Mouse (Mus musculus) activated CD4-positive, CD25-positive, alpha-beta regulatory T cell (primary cell): ENCODE data around the gene Tbpl2. TPM values are rescaled to one million over a fixed set of nuclear protein-coding genes. Genes with fewer than 3 reads are reported as not detected.

Experiments
- polyA plus RNA-seq, 2 experiments: library from polyadenylated mRNA; unstranded; fragments of 100-300 nt; shearing (Covaris generic); gene quantifications; one replicate each; pipeline ENCODE4 v1.2.1; 2017

The Tbpl2 gene
- not detected for polyA plus RNA-seq

DNA sequence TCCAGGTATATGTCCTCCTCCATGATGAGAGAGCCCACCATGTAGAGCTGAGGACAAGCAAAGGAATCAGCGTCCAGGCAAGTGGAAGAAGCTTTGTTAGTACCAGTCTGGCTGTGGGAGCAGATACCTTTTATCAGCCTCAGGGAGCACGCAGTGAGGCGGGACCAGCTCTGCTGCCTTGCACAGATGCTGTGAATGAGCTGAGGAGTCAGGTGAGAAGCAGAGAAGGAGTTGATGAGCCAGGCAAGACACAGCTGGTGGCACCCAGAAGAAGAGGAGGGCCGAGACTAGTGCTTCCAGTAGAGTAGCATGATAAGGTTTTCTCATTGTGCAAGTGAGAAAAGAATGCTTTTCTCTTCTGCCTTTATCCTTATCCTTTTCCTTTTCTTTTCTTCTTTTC lies at the start of gene Tbpl2:
Gene Tbpl2, minus strand, starts transcription at position 101 of the 400 bp plus-strand sequence.

DNA sequence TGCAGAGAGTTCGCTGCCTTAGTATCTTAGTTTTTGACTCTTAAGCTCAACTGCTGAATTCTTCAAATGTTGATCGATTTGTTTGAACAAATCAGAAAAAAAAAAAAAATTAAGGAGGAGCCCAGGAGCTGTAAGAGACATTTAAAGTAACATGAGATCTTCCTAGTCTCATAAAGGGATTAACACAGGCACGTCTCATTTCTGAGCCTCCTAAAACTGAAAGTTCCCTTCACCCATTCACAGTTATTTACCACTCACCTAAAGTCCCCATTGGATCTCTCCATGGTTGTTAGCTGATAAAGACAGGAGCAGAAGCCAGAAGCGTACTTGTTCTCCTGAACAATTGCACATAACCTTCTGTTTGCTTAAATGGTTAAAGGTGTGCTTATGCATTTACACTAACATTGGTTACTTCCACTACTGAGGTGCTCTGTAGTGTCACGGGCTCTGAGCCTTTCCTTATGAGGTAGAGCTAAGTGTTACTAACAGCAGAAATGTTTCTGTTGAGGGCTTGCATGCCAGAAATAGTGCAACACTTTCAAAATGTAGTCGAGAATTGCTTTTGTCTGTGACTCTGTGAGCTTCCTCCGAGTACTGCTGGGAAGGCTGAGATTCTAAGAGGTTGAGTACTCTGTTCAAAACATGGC lies 46.9 kb downstream of the Tbpl2 start, which contains the start of gene Hnmt:
Gene Hnmt, minus strand, starts transcription at position 51 of the 647 bp plus-strand sequence.

Other genes starting within 250 kb of the Tbpl2 start
- gene Hnmt, start 47.2 kb downstream of the Tbpl2 start, polyA plus RNA-seq: not detected
- not detected for gene Il1f8, start 56.6 kb upstream of the Tbpl2 start, polyA plus RNA-seq
- gene Il1f9, start 89.9 kb upstream of the Tbpl2 start, polyA plus RNA-seq: under 1 TPM in 1 of 2 experiments, not detected in 1; 0.29 TPM
- not detected for gene Il1f6, start 118.8 kb upstream of the Tbpl2 start, polyA plus RNA-seq
- gene Il1f5, start 180.4 kb upstream of the Tbpl2 start, polyA plus RNA-seq: not detected
- gene Il1f10, start 194.6 kb upstream of the Tbpl2 start, polyA plus RNA-seq: not detected
- gene Il1rn, start 240.3 kb upstream of the Tbpl2 start, polyA plus RNA-seq: 1 to 10 TPM; 1.8 to 2.4 TPM